Mouse (Mus musculus): ENCODE results near the gene Gpr173.

DNA sequence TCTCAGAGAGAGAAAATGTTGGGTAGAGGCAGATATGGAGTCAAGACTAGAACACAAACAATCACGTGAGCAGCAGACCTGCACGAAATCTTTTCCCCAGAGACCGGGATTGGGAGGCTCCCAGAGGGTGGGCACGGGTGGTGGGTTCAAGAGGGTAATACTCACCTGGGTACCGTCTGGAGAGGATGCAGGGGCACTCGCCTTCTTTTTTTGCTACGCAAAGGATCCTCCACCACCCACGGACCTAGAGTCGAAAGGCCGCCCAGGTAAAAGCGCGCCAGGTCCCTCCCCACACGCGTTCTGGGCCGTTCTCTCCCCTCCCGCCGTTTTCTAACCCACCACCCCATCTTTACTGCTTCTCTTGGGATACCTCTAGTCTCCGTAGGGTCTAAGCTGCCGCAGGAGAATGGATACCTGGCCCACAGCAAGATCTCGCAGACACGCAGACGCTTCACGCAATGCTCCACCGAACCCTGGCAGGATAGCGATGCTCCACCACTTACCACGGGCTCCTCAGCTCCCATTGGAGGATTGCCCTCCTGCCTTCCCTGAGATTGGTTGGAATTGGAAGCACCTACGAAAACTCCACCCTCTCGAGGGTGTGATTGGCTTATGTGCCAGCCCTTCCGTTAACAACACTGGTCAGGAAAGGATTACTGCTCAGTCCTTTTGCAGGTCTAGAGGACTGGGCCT, 41.4 kb downstream of the Gpr173 start, which contains the start of gene Kantr:
- no peak for TF ChIP-seq CTCF (IDR thresholded peaks at IDR 0.05; ENCODE audit: control insufficient read depth, insufficient read depth, low read length)
- TF ChIP-seq POLR2A (IDR thresholded peaks at IDR 0.05; ENCODE audit: borderline replicate concordance, control insufficient read depth, low read depth, low read length): 0 out of 2 replicates have a peak, but pooled peaks have one; percentile 39
